Mouse (Mus musculus): ENCODE data around the gene Acta2.
A peak's percentile ranks its signal among the peaks of the same experiment; 100 is the strongest.
"Not testable (repeated sequence)": the region's sequence is repeated elsewhere in the genome, so short reads cannot be mapped to it uniquely, and the experiment has no call there.

Acta2 gene

GRCm38 (mm10) chr19:34220732-34221380, 34.5 kb downstream of the Acta2 start:
- DNase-seq (ENCODE audit: low read depth), result no peak

DNA sequence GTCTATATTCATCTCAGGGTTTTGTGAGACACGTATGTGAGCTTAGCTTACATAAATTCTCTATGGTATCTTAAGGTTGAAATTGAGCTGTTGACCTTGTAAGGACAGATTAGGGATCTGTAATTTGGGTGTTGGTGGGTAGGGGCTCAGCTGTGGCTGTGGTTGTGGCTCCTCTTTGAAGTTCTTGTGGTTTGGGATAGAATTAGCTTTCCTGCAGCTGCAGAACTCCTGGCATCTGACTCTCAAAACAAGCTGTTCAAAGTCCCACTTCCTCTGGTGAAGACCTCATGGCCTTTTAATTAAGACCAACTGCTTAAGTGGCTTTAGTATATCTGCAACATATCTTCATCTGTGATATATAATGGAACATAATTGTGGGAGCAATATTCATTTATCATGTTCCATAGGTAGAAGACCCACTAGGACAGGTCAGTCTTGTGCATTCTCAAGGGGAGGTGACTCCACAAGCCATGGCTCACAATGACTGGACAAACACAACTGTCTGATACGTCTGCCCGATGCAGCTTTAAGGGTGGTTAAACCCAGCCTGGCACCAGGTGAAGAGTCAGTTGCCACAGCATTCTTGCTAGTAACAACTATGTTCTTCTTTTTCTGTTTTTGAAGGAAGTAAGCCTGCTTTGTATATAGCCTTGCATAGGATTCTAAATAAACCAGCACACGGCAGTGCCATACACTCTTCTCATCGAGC, 36.0 kb downstream of the Acta2 start:
- no peak for DNase-seq (ENCODE audit: low read depth)

DNA sequence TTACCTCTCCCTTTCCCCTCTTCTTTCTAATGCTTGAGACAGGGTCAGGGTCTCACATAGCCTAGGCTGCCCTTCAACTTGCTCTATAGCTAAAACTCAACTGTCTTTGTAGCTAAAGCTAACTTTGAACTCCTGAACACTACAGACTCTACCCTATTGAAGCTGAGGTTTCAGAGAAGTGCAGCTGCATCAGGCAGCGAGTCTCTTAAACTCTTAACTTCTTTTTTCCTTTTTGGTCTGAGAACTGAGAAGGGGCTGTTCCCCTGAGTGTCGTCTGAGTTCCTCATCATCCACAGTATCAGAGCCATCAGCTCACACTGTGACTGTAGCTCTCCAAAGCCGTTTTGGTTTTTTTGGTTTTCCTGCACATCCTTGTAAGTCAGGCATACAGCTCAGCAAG, 37.6 kb downstream of the Acta2 start:
- no peak for DNase-seq (ENCODE audit: low read depth)

GRCm38 (mm10) chr19:34216956-34217355, 38.4 kb downstream of the Acta2 start:
- no peak for DNase-seq (ENCODE audit: low read depth)

DNA sequence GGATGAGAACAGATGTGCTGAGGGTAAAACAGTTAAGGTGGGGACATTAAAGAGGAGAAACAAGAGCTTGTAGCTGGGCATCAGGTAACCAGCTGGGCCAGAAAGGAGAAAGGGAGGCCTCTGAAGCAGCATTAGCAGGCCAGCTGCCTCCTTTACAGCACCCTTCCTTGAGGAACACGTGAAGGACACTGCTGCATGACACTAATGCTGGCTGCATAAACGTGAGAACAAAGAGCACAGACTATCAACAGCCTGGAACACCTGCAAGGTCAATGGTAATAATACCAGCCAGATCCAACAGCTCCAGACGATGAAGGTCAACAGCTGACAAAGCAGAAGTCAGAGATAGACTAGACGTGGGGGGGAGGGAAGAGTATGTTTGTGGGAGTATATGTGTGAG, 41.3 kb downstream of the Acta2 start:
- DNase-seq (ENCODE audit: low read depth), result no peak

DNA sequence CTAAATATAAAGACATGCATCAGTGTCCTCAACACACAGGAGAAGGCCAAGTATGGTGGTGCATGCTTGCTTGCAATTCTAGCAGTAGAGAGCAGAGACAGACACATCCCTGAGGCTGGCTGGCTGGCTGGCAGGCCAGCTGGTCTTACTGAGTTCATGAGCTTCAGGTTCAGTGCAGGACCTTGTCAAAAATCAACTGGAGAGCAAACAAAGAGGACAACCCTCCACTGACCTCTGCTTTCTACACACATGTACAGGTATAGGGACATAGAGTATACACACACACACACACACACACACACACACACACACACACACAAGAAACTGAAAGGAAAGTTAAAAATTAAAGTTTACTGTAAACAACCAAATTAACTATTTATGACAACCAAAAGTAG, 42.1 kb downstream of the Acta2 start:
- no peak for DNase-seq (ENCODE audit: low read depth)

GRCm38 (mm10) chr19:34212489-34213250, 42.7 kb downstream of the Acta2 start:
- DNase-seq (ENCODE audit: low read depth), result no peak

GRCm38 (mm10) chr19:34210841-34211240, 44.5 kb downstream of the Acta2 start:
- DNase-seq (ENCODE audit: low read depth), result no peak

- DNase-seq (ENCODE audit: low read depth), result no peak
Observed at GRCm38 (mm10) chr19:34209930-34210581, 45.3 kb downstream of the Acta2 start.

DNA sequence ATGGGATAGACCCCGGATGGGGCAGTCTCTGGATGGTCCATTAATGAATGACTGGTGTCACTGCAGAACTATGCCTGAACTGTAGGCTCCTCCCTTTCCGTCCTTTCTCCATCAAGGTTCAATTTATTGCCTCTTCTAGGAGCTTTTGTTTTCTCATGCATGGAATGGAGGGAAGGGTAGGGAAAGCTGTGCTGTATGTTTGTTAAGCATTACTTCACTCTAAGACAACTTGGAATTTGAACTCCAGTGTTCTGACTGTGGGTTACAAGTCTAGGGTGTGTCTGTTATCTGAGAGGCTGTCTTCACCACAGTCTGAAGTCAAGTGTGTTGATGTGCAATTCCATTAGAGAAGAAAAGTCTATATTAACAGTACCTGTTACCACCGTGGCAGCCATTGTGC, 46.4 kb downstream of the Acta2 start:
- no peak for DNase-seq (ENCODE audit: low read depth)

DNA sequence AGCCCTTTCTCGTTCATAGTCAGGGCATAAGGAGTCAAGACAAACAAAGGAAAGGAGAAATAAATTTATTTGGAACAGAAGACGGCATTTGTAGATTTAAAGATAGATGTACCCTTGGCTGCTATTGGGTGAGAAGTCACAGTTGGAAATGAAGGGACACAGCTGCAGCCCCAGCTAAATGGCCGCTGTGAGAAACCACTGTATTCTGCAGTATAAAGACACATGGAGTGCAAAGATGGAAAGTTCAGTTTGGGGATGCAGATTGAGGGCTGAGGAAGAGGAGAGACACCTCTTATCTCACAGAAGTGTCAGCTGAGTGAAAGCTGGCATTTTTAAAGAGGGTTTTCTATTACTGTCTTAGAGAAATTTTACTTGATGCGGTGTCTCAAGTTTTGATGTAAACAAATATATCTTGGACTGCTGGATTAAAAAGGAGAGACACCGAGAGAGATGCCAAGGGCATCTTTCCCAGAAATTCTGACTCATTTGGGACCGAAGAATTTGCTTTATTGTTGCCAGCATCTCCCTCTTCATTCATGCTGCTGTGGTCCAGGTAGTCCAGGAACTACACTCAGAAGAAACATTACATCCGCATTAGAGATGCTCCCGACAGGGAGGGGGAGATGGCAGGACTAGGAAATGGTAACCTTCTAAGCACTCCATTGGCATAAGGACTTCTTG, 48.5 kb downstream of the Acta2 start:
- peak; percentile 92 for DNase-seq (ENCODE audit: low read depth)

GRCm38 (mm10) chr19:34206128-34206527, 49.3 kb downstream of the Acta2 start:
- DNase-seq (ENCODE audit: low read depth), result not testable (repeated sequence)

GRCm38 (mm10) chr19:34202668-34203067, 52.7 kb downstream of the Acta2 start:
- DNase-seq (ENCODE audit: low read depth), result no peak

DNA sequence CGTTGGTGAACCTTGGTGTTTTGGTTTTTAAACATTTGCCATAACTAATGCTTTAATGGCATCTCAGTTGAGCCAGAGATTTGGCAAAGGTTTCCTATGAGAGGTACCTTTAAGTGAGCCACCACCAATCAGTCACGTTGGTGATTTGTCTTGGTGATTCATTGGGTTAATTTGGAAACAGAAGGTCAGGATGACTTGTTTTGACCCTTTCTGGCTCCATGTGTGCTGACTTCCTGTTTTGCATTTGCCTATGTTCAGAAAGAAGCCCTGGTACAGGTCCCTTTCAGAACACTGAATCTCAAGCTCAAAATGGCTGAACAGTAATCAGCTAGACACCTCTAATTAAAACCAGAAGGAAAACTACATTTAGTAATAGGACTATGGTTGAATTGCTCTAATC, 55.9 kb downstream of the Acta2 start:
- DNase-seq (ENCODE audit: low read depth), result no peak

- DNase-seq (ENCODE audit: low read depth), result peak; percentile 62
Observed at GRCm38 (mm10) chr19:34198901-34199300, 56.5 kb downstream of the Acta2 start.

DNA sequence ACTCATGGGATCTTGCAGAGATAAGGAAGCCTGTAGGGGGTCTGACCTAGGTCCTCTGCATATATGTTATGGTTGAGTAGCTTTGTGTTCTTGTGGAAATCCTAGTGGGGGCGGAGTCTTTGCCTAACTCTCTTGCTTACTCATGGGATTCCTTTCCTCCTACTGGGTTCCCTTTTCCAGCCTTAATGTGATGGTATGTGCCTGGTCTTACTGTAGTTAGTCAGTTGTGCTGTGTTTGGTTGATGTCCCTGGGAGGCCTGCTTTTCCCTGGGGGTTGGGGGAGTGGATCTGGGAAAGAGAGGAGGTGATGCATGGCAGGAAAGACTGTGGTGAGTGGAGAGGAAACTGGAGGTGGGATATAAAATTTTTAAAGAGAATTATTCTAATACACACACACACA, 57.3 kb downstream of the Acta2 start:
- DNase-seq (ENCODE audit: low read depth), result peak; percentile 80

- peak; percentile 85 for DNase-seq (ENCODE audit: low read depth)
Observed at GRCm38 (mm10) chr19:34195031-34195430, 60.4 kb downstream of the Acta2 start.

- no peak for DNase-seq (ENCODE audit: low read depth)
Observed at GRCm38 (mm10) chr19:34194132-34194745, 61.2 kb downstream of the Acta2 start.

DNA sequence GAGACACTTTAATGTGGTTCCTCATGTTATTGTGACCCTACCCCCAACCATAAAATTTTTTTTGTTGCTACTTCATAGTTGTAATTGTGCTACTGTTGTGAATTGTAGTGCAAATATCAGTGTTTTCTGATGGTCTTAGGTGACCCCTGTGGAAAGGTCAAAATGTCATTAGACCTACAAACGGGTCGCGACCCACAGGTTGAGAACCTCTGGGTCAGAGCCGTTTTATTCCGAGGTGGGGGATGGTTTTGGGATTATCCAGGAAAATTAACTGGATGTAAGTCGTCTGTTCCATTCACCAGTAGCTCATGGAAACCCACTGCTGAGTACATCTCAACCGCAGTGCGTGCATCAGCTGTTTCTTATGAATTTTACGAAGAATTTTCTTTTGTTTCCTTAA, 61.7 kb downstream of the Acta2 start:
- DNase-seq (ENCODE audit: low read depth), result no peak

- DNase-seq (ENCODE audit: low read depth), result peak; percentile 66
Observed at GRCm38 (mm10) chr19:34193149-34193548, 62.2 kb downstream of the Acta2 start.
